Mouse (Mus musculus): ENCODE measurements at regions not wholly inside any gene's neighbourhood (a gene's known extent, or its start where the extent isn't known, plus 50 kb on each side); places are given as distances from the start of the nearest gene placed in this dataset.

DNA sequence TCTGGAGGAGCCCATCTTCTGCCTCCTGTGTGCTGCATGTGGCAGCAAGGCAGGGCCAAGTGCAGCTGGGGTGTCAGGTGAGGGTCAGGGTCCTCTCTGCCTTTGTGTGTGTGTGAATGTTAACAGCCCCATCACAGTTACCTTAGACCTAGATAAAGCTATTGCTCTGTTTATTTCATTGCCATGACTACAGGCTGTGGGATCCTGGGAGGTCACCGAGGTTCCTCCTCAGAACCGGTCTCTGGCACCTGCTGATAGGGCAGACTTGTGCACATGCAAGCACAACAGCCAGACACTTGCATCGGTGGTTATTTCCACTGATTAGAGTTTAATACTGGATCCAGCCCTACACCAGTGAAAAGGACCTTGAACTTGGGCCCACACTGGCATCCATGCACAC, 278.6 kb upstream of the Eef2kmt start:
- Histone ChIP-seq H3K27me3 (ENCODE audit: control insufficient read depth, insufficient read depth, low read length) (no peaks in the 10 kb centered on the region), H3K4me1 (ENCODE audit: control insufficient read depth, insufficient read depth, low read length) (peaks cover 7% of the 10 kb centered on the region), H3K27ac (ENCODE audit: control insufficient read depth, insufficient read depth, low read depth, low read length) (no peak overlapping the region), H3K36me3 (ENCODE audit: control insufficient read depth, insufficient read depth, low read length) (no peaks in the 10 kb centered on the region), H3K4me3 (ENCODE audit: control insufficient read depth, low read depth, low read length) (no peak overlapping the region)
- TF ChIP-seq POLR2A (IDR thresholded peaks at IDR 0.05; ENCODE audit: control insufficient read depth, low read depth, low read length) = no peak
- no peak for TF ChIP-seq CTCF (IDR thresholded peaks at IDR 0.05; ENCODE audit: control insufficient read depth, insufficient read depth, insufficient replicate concordance, low read depth, low read length)

DNA sequence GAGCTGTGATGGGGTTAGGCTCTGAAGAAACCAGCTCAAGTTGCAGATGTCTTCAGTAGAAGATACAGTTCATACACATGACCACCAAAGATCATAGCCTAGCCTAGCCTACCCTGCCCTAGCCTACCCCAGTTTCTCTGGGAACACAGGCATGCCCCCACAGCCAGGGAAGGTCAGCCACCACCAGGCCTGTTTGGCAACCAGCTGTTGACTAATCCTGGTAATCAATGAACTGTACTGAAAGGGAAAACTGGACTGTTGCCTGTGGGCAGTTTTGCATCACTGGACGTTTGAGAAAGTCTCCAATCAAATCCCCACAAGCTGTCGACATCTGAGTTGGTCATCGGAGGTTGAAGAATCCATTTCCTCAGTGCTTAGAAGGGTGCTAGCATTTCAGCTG, 276.5 kb upstream of the Eef2kmt start:
- peaks cover 7% of the 10 kb centered on the region for H3K4me1 ChIP-seq (ENCODE audit: control insufficient read depth, insufficient read depth, low read length)
- H3K4me3 ChIP-seq (ENCODE audit: control insufficient read depth, low read depth, low read length) = no peak overlapping the region
- TF ChIP-seq CTCF (IDR thresholded peaks at IDR 0.05; ENCODE audit: control insufficient read depth, insufficient read depth, insufficient replicate concordance, low read depth, low read length) (no peak), POLR2A (IDR thresholded peaks at IDR 0.05; ENCODE audit: control insufficient read depth, low read depth, low read length) (no peak)
- no peak overlapping the region for H3K27ac ChIP-seq (ENCODE audit: control insufficient read depth, insufficient read depth, low read depth, low read length)
- H3K27me3 ChIP-seq (ENCODE audit: control insufficient read depth, insufficient read depth, low read length) = no peaks in the 10 kb centered on the region
- no peaks in the 10 kb centered on the region for H3K36me3 ChIP-seq (ENCODE audit: control insufficient read depth, insufficient read depth, low read length)

DNA sequence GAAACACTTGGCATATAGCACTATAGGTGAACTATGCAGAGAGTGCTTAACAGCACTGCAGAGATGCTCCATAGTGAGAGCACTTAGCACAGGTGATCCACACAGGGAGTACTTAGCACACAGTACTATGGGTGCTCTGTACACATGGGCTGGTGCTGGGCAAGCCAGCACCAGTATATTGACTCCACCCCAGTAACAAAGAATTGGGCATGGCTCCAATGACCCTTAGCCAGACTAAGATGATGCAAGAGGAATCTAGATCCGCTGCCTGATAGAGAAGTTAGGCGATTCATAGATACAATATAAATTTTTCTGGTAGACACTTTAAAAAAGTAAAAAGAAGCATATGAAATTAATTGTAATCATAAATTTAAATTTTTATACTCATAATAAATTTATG, 274.0 kb upstream of the Eef2kmt start:
- no peak overlapping the region for H3K4me3 ChIP-seq (ENCODE audit: control insufficient read depth, low read depth, low read length)
- H3K27ac ChIP-seq (ENCODE audit: control insufficient read depth, insufficient read depth, low read depth, low read length) = no peak overlapping the region
- peaks cover 2% of the 10 kb centered on the region; the same call in 1 of the 2 replicates for H3K4me1 ChIP-seq (ENCODE audit: control insufficient read depth, insufficient read depth, low read length)
- no peaks in the 10 kb centered on the region for H3K27me3 ChIP-seq (ENCODE audit: control insufficient read depth, insufficient read depth, low read length)
- TF ChIP-seq POLR2A (IDR thresholded peaks at IDR 0.05; ENCODE audit: control insufficient read depth, low read depth, low read length) = no peak
- H3K36me3 ChIP-seq (ENCODE audit: control insufficient read depth, insufficient read depth, low read length) = no peaks in the 10 kb centered on the region

DNA sequence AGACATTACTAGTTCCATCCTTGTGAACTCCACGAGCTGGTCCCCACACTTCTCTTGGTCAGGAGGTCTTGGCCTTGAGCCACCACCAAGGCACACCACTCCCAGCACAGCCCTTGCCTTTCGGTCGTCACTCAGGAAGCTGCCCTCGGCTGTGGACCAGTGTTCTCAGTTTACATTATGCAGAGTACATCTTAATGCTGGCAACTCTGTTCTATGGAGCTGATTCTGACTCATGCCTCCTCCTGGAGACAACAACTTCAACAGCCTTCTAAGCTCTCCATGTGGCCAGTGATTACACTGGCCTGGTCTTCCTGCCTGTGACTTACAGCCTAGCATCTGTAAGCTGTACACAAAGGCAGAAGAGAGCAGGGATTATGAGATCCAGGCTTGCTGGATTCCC, 272.2 kb upstream of the Eef2kmt start:
- H3K27ac ChIP-seq (ENCODE audit: control insufficient read depth, insufficient read depth, low read depth, low read length) = no peak overlapping the region

DNA sequence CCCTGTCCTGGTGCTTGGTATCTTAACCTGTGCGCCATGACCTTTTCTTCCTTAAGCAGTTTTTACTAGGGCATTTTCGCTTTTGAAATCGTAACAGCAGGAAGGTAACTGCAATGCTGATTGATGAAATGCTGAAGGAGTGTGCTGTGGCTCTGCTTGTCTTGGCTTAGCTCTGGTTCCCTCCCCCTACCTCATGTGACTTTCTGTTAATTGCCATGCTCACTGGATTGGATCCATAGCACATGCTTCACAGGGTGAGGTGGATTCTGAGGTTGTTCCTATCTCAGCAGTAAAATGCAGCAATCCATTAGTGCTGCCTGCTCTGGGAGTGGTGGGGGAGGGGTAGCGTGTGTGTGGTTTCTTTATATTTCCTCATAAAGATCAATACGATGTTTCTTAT, 268.6 kb upstream of the Eef2kmt start:
- Histone ChIP-seq H3K27ac (ENCODE audit: control insufficient read depth, insufficient read depth, low read depth, low read length) (no peak overlapping the region), H3K36me3 (ENCODE audit: control insufficient read depth, insufficient read depth, low read length) (no peaks in the 10 kb centered on the region), H3K4me3 (ENCODE audit: control insufficient read depth, low read depth, low read length) (no peak overlapping the region), H3K27me3 (ENCODE audit: control insufficient read depth, insufficient read depth, low read length) (no peaks in the 10 kb centered on the region), H3K4me1 (ENCODE audit: control insufficient read depth, insufficient read depth, low read length) (peaks cover 2% of the 10 kb centered on the region; the same call in 1 of the 2 replicates)
- TF ChIP-seq POLR2A (IDR thresholded peaks at IDR 0.05; ENCODE audit: control insufficient read depth, low read depth, low read length) = no peak
- TF ChIP-seq CTCF (IDR thresholded peaks at IDR 0.05; ENCODE audit: control insufficient read depth, insufficient read depth, insufficient replicate concordance, low read depth, low read length) = no peak

More for the DNA sequence above, 272.2 kb upstream of the Eef2kmt start:
- TF ChIP-seq CTCF (IDR thresholded peaks at IDR 0.05; ENCODE audit: control insufficient read depth, insufficient read depth, insufficient replicate concordance, low read depth, low read length) (no peak), POLR2A (IDR thresholded peaks at IDR 0.05; ENCODE audit: control insufficient read depth, low read depth, low read length) (no peak)
- no peaks in the 10 kb centered on the region for H3K27me3 ChIP-seq (ENCODE audit: control insufficient read depth, insufficient read depth, low read length)
- H3K36me3 ChIP-seq (ENCODE audit: control insufficient read depth, insufficient read depth, low read length) = no peaks in the 10 kb centered on the region
- H3K4me3 ChIP-seq (ENCODE audit: control insufficient read depth, low read depth, low read length) = no peak overlapping the region
- H3K4me1 ChIP-seq (ENCODE audit: control insufficient read depth, insufficient read depth, low read length) = peaks cover 2% of the 10 kb centered on the region; the same call in 1 of the 2 replicates

DNA sequence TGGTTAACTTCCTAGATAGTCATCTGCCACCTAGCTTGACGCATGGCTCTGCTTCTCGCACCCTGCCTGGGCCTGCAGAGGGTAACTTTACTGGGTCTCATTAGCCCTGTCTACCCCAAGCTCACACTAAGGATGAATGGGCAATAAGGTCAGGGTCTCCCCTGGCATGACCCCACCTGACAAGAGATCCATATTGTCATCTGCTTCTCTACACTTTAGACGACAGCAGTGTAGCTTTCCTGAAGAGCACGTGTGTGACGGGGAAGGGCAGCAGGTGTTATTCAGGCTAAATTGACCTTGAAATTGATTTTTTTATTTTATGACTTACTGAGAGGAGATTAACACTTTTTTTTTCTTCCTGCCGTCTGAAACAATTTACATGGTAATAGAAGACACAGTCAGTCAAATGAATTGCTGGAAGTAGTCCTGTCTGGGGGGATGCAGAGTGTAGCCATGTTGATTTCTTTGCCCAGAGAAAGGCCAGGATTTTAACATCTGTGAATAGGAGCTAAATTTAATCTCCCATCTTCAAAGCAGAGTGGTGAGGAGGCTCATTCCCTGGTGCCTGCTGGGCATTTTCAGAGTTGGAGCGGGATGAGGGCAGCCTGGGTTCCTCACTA, 267.7 kb upstream of the Eef2kmt start:
- no peak overlapping the region for H3K27ac ChIP-seq (ENCODE audit: control insufficient read depth, insufficient read depth, low read depth, low read length)
- no peak for TF ChIP-seq CTCF (IDR thresholded peaks at IDR 0.05; ENCODE audit: control insufficient read depth, insufficient read depth, insufficient replicate concordance, low read depth, low read length)
- no peak for TF ChIP-seq POLR2A (IDR thresholded peaks at IDR 0.05; ENCODE audit: control insufficient read depth, low read depth, low read length)

DNA sequence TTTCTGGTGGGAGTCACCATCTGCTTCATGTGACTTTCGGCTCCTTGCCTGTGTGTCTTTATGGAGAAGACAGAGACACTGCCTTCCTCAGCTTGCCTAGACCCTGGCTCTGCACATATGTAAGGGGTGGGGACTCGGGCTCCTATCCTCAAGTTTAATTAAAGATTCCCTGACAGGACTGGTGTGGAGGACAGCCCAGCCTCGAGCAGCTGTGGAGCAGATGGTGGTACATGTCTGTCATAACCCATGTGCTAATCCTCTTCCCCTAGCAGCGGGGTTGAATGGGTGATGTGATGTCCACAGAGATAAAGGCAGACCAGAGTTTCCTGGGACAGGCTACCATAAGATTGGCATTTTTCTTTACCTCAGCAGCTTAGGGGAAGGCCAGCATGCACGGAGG, 262.0 kb upstream of the Eef2kmt start:
- H3K36me3 ChIP-seq (ENCODE audit: control insufficient read depth, insufficient read depth, low read length) = no peaks in the 10 kb centered on the region
- H3K4me3 ChIP-seq (ENCODE audit: control insufficient read depth, low read depth, low read length) = no peak overlapping the region
- H3K27ac ChIP-seq (ENCODE audit: control insufficient read depth, insufficient read depth, low read depth, low read length) = no peak overlapping the region
- no peaks in the 10 kb centered on the region for H3K27me3 ChIP-seq (ENCODE audit: control insufficient read depth, insufficient read depth, low read length)
- H3K4me1 ChIP-seq (ENCODE audit: control insufficient read depth, insufficient read depth, low read length) = no peaks in the 10 kb centered on the region
- TF ChIP-seq POLR2A (IDR thresholded peaks at IDR 0.05; ENCODE audit: control insufficient read depth, low read depth, low read length) = no peak
- no peak for TF ChIP-seq CTCF (IDR thresholded peaks at IDR 0.05; ENCODE audit: control insufficient read depth, insufficient read depth, insufficient replicate concordance, low read depth, low read length)

More for the DNA sequence above, 267.7 kb upstream of the Eef2kmt start:
- Histone ChIP-seq H3K36me3 (ENCODE audit: control insufficient read depth, insufficient read depth, low read length) (no peaks in the 10 kb centered on the region), H3K27me3 (ENCODE audit: control insufficient read depth, insufficient read depth, low read length) (no peaks in the 10 kb centered on the region), H3K4me3 (ENCODE audit: control insufficient read depth, low read depth, low read length) (no peak overlapping the region), H3K4me1 (ENCODE audit: control insufficient read depth, insufficient read depth, low read length) (peaks cover 2% of the 10 kb centered on the region; the same call in 1 of the 2 replicates)

DNA sequence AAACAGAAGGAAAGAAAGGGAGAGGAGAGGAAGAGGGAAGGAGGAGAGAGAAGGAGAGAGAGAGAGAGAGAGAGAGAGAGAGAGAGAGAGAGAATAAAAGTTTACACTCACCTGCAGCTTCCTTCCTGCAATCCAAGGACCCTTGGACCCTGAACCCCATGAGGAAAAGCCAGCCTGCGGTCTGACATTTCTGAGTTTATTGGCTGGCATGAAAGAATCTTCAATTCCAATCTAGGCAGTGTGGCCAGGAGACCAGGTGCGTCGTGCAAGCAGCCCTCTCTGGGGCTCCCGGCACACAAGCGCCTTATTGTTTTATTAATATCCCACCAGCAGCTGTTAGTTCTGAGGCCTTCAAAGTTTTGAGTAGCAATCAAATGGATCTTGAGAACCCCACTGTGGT, 260.1 kb upstream of the Eef2kmt start:
- H3K4me1 ChIP-seq (ENCODE audit: control insufficient read depth, insufficient read depth, low read length) = no peaks in the 10 kb centered on the region
- TF ChIP-seq CTCF (IDR thresholded peaks at IDR 0.05; ENCODE audit: control insufficient read depth, insufficient read depth, insufficient replicate concordance, low read depth, low read length) = no peak
- no peak for TF ChIP-seq POLR2A (IDR thresholded peaks at IDR 0.05; ENCODE audit: control insufficient read depth, low read depth, low read length)
- no peak overlapping the region for H3K4me3 ChIP-seq (ENCODE audit: control insufficient read depth, low read depth, low read length)
- H3K27me3 ChIP-seq (ENCODE audit: control insufficient read depth, insufficient read depth, low read length) = no peaks in the 10 kb centered on the region
- H3K36me3 ChIP-seq (ENCODE audit: control insufficient read depth, insufficient read depth, low read length) = no peaks in the 10 kb centered on the region
- H3K27ac ChIP-seq (ENCODE audit: control insufficient read depth, insufficient read depth, low read depth, low read length) = no peak overlapping the region

All from testis, adult 2 months (tissue).